Mouse (Mus musculus): ENCODE results near the gene A930018P22Rik.
"Not testable (repeated sequence)": the region's sequence is repeated elsewhere in the genome, so short reads cannot be mapped to it uniquely, and the experiment has no call there.

A930018P22Rik gene

GRCm38 (mm10) chr2:104122505-104123378 lies at the start of gene A930018P22Rik:
A930018P22Rik (plus strand) TSS chr2:104122769.
- DNase-seq = peak; percentile 93

GRCm38 (mm10) chr2:104078285-104078684 lies 44.3 kb upstream of the A930018P22Rik start:
- DNase-seq = not testable (repeated sequence)

- DNase-seq = not testable (repeated sequence)
Observed at GRCm38 (mm10) chr2:104081436-104082050, 41.0 kb upstream of the A930018P22Rik start.

GRCm38 (mm10) chr2:104082474-104082873 lies 40.1 kb upstream of the A930018P22Rik start:
- DNase-seq = no peak

GRCm38 (mm10) chr2:104084027-104084426 lies 38.5 kb upstream of the A930018P22Rik start:
- not testable (repeated sequence) for DNase-seq

- not testable (repeated sequence) for DNase-seq
Observed at GRCm38 (mm10) chr2:104087562-104087961, 35.0 kb upstream of the A930018P22Rik start.

GRCm38 (mm10) chr2:104093305-104093704 lies 29.3 kb upstream of the A930018P22Rik start:
- DNase-seq = no peak

GRCm38 (mm10) chr2:104095741-104096213 lies 26.8 kb upstream of the A930018P22Rik start, which contains the start of gene Cd59a:
Cd59a (plus strand) TSS chr2:104095801.
- DNase-seq = peak; percentile 85

- DNase-seq = no peak
Observed at GRCm38 (mm10) chr2:104096256-104096655, 26.3 kb upstream of the A930018P22Rik start.

- DNase-seq = not testable (repeated sequence)
Observed at GRCm38 (mm10) chr2:104096796-104097195, 25.8 kb upstream of the A930018P22Rik start.

GRCm38 (mm10) chr2:104097396-104097795 lies 25.2 kb upstream of the A930018P22Rik start:
- DNase-seq = not testable (repeated sequence)

GRCm38 (mm10) chr2:104098529-104099230 lies 23.9 kb upstream of the A930018P22Rik start:
- no peak for DNase-seq

- no peak for DNase-seq
Observed at GRCm38 (mm10) chr2:104099231-104099585, 23.4 kb upstream of the A930018P22Rik start.

- no peak for DNase-seq
Observed at GRCm38 (mm10) chr2:104099946-104100345, 22.6 kb upstream of the A930018P22Rik start.

- no peak for DNase-seq
Observed at GRCm38 (mm10) chr2:104104800-104105199, 17.8 kb upstream of the A930018P22Rik start.

GRCm38 (mm10) chr2:104109021-104109420 lies 13.5 kb upstream of the A930018P22Rik start:
- DNase-seq = not testable (repeated sequence)

- DNase-seq = no peak
Observed at GRCm38 (mm10) chr2:104109528-104109927, 13.0 kb upstream of the A930018P22Rik start.

GRCm38 (mm10) chr2:104110031-104110430 lies 12.5 kb upstream of the A930018P22Rik start:
- DNase-seq = no peak

- DNase-seq = not testable (repeated sequence)
Observed at GRCm38 (mm10) chr2:104111170-104111797, 11.3 kb upstream of the A930018P22Rik start.

GRCm38 (mm10) chr2:104113563-104113962 lies 9.0 kb upstream of the A930018P22Rik start:
- not testable (repeated sequence) for DNase-seq

GRCm38 (mm10) chr2:104114898-104115297 lies 7.7 kb upstream of the A930018P22Rik start:
- DNase-seq = no peak

- DNase-seq = not testable (repeated sequence)
Observed at GRCm38 (mm10) chr2:104117173-104117572, 5.4 kb upstream of the A930018P22Rik start.
